Mouse (Mus musculus) cortical plate, adult 2 months (tissue): ENCODE measurements around the gene Mcm7.

Experiments used
- CTCF ChIP-seq: fragments of 200-500 bp; IDR thresholded peaks from 2 replicates; pipeline ENCODE4 v1.5.1; 2011; ENCODE audit warnings: mild to moderate bottlenecking, control low read depth, low read length; ENCODE audit not compliant: insufficient read depth; ENCODE audit errors: extremely low read depth
- POLR2A ChIP-seq: fragments of 200-500 bp; IDR thresholded peaks from 2 replicates; pipeline ENCODE4 v1.6.1; 2011; ENCODE audit warnings: mild to moderate bottlenecking, low read length, control low read depth; ENCODE audit not compliant: insufficient read depth; ENCODE audit errors: extremely low read depth

DNA sequence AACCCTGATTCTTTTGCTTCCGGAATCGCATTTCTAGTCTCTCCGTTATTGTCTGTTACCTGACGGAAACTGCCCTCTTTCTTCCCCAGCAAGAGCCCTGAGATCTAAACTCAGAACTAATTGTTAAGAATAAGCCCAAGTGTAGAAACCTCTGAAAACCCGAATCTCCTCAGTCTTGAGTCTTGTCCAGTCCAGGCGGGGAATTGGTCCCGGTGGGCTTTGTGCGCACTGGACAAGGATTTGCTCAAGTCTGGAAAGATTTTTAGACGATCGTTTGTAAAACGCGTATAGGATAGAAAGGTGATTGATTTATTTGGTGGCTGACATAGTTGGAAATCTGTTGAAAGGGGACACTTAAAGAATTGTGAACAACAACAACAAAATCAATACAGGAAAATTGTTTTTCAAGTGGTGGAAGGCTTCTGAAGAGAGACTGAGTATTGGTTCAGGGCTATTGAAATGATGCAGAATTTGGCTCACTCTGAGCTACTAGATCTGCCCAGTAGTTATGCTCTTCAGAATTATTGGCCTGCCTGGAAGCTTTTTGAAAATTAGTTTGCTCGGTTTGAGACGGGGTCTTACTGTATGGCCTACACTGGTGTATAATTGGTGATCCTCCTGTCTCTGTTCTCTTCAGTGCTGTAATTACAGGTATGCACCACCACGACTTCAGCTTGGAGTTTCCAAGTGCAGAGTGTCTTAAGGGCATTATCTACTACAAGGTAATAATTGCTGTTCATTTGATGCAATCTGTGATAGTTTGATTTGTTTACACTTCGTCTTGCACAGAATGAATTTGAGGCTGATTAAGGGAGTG, 54.8 kb downstream of the Mcm7 start:
- TF ChIP-seq POLR2A (no peak), CTCF (no peak)
